Comparison of ENCODE assay signal across 8 mouse cellular contexts in genomic region chr19:12795511-12796327, GRCm38 (mm10). TPM values are rescaled to one million over a fixed set of nuclear protein-coding genes. Genes with fewer than 3 reads are reported as not detected.
DNase-seq lines count a peak whose midpoint lies in the region; ATAC-seq and TF ChIP-seq lines count a peak whose summit lies in the region.

Zfp91 (minus strand) TSS chr19:12796126.
Lpxn (plus strand) TSS chr19:12796193.

- peak within 1 kb of the TSS; percentile 100 for H3K9ac ChIP-seq in ES-E14 (ENCODE audit: insufficient read depth, low read depth, low read length, poor library complexity, severe bottlenecking)
- H3K9ac ChIP-seq in forebrain, embryonic 15.5 days (replicated peaks), result peak within 1 kb of the TSS; percentile 95

- WGBS in forebrain, embryonic 15.5 days, result under 1% methylated on average over 64 of the region's 76 CpGs
- under 1% methylated on average over 76 of the region's 76 CpGs for WGBS in lung, adult 2 months

- H3K27ac ChIP-seq in ES-E14 (ENCODE audit: insufficient read depth, low read depth, low read length, poor library complexity, severe bottlenecking), result peak within 1 kb of the TSS; percentile 100
- peak within 1 kb of the TSS; percentile 99 for H3K27ac ChIP-seq in forebrain, embryonic 15.5 days (replicated peaks)

- H3K27me3 ChIP-seq in forebrain, embryonic 15.5 days, result no peaks in the 10 kb centered on the region

- no peaks in the 10 kb centered on the region for H3K9me3 ChIP-seq in ES-E14 (ENCODE audit: control insufficient read depth, insufficient read depth, low read depth, low read length)
- H3K9me3 ChIP-seq in forebrain, embryonic 15.5 days, result no peaks in the 10 kb centered on the region

- H3K4me1 ChIP-seq in ES-E14 (ENCODE audit: control insufficient read depth in 2 of 2, insufficient read depth in 2 of 2, low read length in 2 of 2, poor library complexity in 1 of 2), result peaks cover 0 to 16% of the 10 kb centered on the region in 2 experiments; a peak in 1 of 4 replicates
- H3K4me1 ChIP-seq in forebrain, embryonic 15.5 days, result peaks cover 28% of the 10 kb centered on the region
- H3K4me1 ChIP-seq in lung, adult 2 months (ENCODE audit: control insufficient read depth, insufficient read depth, low read length), result peaks cover 3% of the 10 kb centered on the region; the same call in 1 of the 2 replicates

- peak; percentile 65; the same call in 1 of the 2 replicates for TF ChIP-seq POLR2A in lung, adult 2 months (IDR thresholded peaks at IDR 0.05; ENCODE audit: borderline replicate concordance, extremely low read depth, low read depth, low read length)

- intact Hi-C loops in heart, postnatal 25 days (cut with DNase I), result loop anchor here (5.0 to 10.0 kb wide), 4 partner anchors 203 to 881 kb away; partner anchors contain the start of gene Patl1

- H3K4me3 ChIP-seq in ES-E14 (ENCODE audit: insufficient read depth in 1 of 2, low read depth in 1 of 2, low read length in 2 of 2, poor library complexity in 1 of 2, severe bottlenecking in 1 of 2), result peak within 1 kb of the TSS; percentile 94 to 96
- H3K4me3 ChIP-seq in forebrain, embryonic 15.5 days, result peak within 1 kb of the TSS; percentile 94
- peak within 1 kb of the TSS; percentile 93 for H3K4me3 ChIP-seq in lung, adult 2 months (replicated peaks; ENCODE audit: extremely low read depth, low read depth, low read length)

- no peak for TF ChIP-seq CTCF in lung, adult 2 months (IDR thresholded peaks at IDR 0.05; ENCODE audit: insufficient read depth, low read length)

- H3K4me2 ChIP-seq in forebrain, embryonic 15.5 days (replicated peaks), result peak within 1 kb of the TSS; percentile 84

- H3K36me3 ChIP-seq in ES-E14 (ENCODE audit: control insufficient read depth, insufficient read depth, low read length, poor library complexity, severe bottlenecking), result no peaks in the 10 kb centered on the region
- no peaks in the 10 kb centered on the region for H3K36me3 ChIP-seq in forebrain, embryonic 15.5 days

- peak; percentile 98 for ATAC-seq in forebrain, embryonic 15.5 days (replicated peaks)
- ATAC-seq in neutrophil, adult 5-6 weeks (ENCODE audit: extremely low read depth, insufficient number of reproducible peaks, low FRiP score, poor library complexity, severe bottlenecking), result peak; percentile 68

- in situ Hi-C loops in ES-E14 (cut with MboI; ENCODE audit: low sequenced_read_pairs in 2 of 2, unreplicated experiment in 2 of 2), result loop anchor here in 1 of 2 experiments (25.0 kb wide), 1 partner anchor 783 kb away; no protein-coding TSS in a partner anchor

- DNase-seq in ES-E14 (ENCODE audit: low read depth, low spot score), result peak; percentile 95
- DNase-seq in cerebellum, adult 11-12 months, result peak; percentile 99
- DNase-seq in heart, postnatal 25 days (ENCODE audit: low spot score), result peak; percentile 95
- peak; percentile 98 to 99 for DNase-seq in layer of hippocampus, adult 18-20 months (ENCODE audit: low spot score in 2 of 2)
- peak; percentile 89 for DNase-seq in lung, adult 2 months
- peak; percentile 93 for DNase-seq in thymus, adult 18-20 months

TF ChIP-seq in ES-E14, 5 proteins besides CTCF, POLR2A, EP300 and RAD21:
- TF ChIP-seq HCFC1 (IDR thresholded peaks at IDR 0.05; ENCODE audit: borderline replicate concordance, insufficient read depth, low read length), result peak; percentile 93
- no peak for TF ChIP-seq MAFK (IDR thresholded peaks at IDR 0.05; ENCODE audit: insufficient read depth, low read depth, low read length)
- TF ChIP-seq ZNF384 (IDR thresholded peaks at IDR 0.05; ENCODE audit: low read depth, low read length), result peak; percentile 86
- TF ChIP-seq CHD2 (IDR thresholded peaks at IDR 0.05; ENCODE audit: low read depth, low read length), result peak; percentile 98
- TF ChIP-seq ZC3H11A (IDR thresholded peaks at IDR 0.05; ENCODE audit: borderline replicate concordance, low read depth, low read length), result no peak

RNA-seq across cellular contexts. Expression of gene Zfp91, which starts in this region (rescaled TPM):
- 29.3 and 35.0 TPM in 2 replicates for total RNA-seq in ES-E14 (2012; rRNA removed)
- polyA plus RNA-seq in forebrain, embryonic 15.5 days (2015; fragmentation: Nextera tagmentation; extraction: Ambion mirVana), result 15.6 and 15.9 TPM in 2 replicates
- 10 to 100 TPM; 76.2 to 77.0 TPM for total RNA-seq in heart, postnatal 25 days (2021)
- total RNA-seq in layer of hippocampus, adult 18-20 months (2021), result 10 to 100 TPM; 84.6 to 90.8 TPM
- 10.9 and 14.7 TPM in 2 replicates for polyA plus RNA-seq in lung, adult 2 months (2012; rRNA removed)
- total RNA-seq in neutrophil, adult 5-6 weeks (2017), result 74.2 and 77.0 TPM in 2 replicates

RNA-seq across cellular contexts. Expression of gene Lpxn, which starts in this region (rescaled TPM):
- total RNA-seq in ES-E14 (2012; rRNA removed), result 0.42 and 0.58 TPM in 2 replicates
- polyA plus RNA-seq in forebrain, embryonic 15.5 days (2015; fragmentation: Nextera tagmentation; extraction: Ambion mirVana), result 0.68 and 0.98 TPM in 2 replicates
- 1 to 10 TPM in 1 of 2 experiments, under 1 TPM in 1; 0.88 to 1.1 TPM for total RNA-seq in heart, postnatal 25 days (2021)
- total RNA-seq in layer of hippocampus, adult 18-20 months (2021), result 1 to 10 TPM; 1.0 to 1.9 TPM
- 3.8 and 6.1 TPM in 2 replicates for polyA plus RNA-seq in lung, adult 2 months (2012; rRNA removed)
- total RNA-seq in neutrophil, adult 5-6 weeks (2017), result 49.7 and 54.9 TPM in 2 replicates

Comparison
In these comparisons a context has a peak if more than half of its experiments do, and no peak if none do; other contexts are left out.
1. Peak in every context shown above with its lines: DNase-seq, ATAC-seq, H3K4me3 ChIP-seq and H3K27ac ChIP-seq.
2. RNA of gene Lpxn (total RNA-seq): 49.7 to 54.9 TPM in neutrophil, adult 5-6 weeks; 1.0 to 1.9 TPM in layer of hippocampus, adult 18-20 months, 0.88 to 1.1 TPM in heart, postnatal 25 days and 0.42 to 0.58 TPM in ES-E14; every median in the first group is over 10 times any median in the second.